Mouse (Mus musculus) urinary bladder, postnatal 36 days (tissue): Measurements from ENCODE around the gene Pum1.

Source experiments
- DNase-seq, 2 experiments: peaks; one replicate each; pipeline ENCODE4 v3.0.0; 2022; ENCODE audit warnings: low spot score in 2 of 2, mixed read lengths in 1 of 2

Gene Pum1

DNA sequence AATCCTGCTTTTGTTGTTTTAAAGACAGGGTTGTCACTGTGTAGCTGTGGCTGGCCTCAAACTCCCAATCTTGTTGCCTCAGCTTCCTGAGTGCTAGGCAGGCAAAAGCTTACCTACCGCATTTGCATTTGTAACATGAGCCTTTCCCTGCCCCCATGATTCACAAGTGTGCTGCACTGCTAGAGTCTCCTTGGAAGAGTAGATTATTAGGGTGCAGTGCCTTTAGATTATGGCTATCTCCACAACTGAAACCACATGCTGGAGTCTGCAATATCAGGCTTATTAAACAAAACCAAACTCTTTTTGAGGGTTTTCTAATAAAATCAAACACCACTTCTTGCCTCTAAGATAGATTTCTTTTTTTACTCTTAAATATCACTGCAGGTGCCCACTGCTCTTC, 59.5 kb downstream of the Pum1 start:
- no peak for DNase-seq

DNA sequence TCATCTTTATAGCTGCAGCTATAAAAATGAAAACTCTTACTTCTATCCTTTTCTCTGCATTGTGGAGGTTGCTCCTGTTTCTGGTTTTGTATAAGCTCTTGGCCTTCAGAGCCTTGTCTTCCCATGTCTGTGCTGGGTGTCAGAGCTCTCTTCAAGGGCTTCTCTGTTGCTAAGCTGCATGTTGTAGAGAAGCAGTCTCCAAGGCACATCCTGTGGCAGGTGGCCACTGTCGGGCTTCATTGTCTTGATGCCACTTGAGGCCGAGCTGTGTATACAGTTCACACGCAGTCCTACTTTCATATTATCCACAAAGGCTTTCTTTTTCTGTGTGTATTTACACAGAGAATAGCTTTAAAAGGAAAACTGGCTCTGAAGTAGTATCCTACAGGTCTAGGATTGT, 63.0 kb downstream of the Pum1 start:
- DNase-seq = no peak

DNA sequence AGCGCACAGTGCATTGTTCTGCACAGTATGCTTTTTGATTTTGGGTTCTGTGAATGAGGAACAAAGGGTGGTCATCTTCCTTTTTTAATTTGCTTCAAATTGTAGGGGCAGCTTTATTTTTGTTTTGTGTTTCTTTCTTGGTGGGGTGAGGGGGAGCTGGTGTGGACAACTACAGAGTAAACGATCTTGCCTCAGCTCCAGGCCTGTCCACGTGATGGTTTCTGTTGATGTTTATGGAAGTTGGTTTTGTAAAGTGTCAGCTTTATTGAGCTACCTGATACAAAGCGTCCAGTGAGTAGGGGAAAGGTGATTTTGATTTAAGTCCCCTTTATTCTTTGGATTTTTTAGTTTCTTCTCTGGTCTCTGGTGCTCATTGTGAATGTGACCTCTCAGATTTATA, 72.8 kb downstream of the Pum1 start:
- no peak for DNase-seq

DNA sequence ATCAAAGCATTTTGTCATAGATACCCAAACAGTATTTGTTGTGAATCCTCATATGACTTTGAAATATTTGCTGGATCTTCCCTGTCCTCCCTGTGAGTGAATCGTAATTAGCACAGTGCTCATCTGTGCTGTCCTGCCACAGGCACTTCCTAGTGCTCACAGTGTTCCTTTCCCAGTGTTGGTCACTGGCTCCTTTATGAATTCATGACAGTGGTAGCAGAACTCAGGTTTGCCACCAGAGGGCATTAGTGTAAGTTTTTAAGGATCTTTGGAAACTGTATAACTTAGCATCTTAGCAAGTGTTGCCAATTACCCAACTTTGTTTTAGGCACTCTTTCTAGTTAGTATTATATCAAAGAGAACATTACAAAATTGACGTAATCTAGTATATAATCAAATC, 75.4 kb downstream of the Pum1 start:
- DNase-seq = peak; percentile 26 to 37

DNA sequence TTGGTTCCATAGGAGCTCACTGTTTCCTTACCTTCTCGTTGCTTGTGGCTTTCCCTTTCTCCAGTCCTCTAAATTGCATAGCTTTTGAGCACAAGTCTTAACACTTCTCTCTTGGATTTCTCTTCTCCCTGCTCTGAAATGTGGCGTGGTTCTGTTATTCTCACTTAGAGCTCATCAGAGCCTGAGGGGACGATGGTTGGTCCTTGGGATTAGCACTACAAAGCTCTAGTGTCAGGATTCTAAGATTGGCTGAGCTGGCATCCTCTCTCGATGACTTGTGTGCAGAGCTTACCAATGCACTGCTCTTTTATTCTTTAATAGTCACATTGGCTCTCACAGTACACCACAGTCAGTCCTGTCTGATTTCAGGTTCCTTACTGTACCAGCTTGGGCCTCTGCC, 80.9 kb downstream of the Pum1 start:
- DNase-seq = no peak

- DNase-seq = no peak
Measured at GRCm38 (mm10) chr4:130745561-130746306, 82.6 kb downstream of the Pum1 start.

DNA sequence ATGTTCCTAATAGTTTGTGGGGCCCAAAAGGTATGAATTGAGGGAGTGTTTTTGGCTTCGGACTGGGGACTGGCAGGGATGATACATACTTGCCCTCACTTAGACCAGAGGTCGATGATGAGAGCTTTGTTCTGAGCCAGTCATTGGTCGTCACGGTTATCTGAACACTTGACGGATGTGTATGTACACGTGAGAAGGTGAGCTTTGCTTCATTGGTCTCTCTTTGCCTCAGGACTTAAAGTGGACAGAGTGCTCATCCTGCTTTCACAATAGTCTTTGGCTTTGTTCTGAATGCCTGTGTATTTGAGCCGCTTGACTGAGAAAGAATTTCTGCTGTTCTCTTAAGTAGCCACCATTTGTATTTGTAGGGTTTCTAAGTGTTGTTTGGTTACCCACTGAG, 86.4 kb downstream of the Pum1 start:
- no peak for DNase-seq

GRCm38 (mm10) chr4:130751966-130752365, 88.8 kb downstream of the Pum1 start:
- DNase-seq = no peak

DNA sequence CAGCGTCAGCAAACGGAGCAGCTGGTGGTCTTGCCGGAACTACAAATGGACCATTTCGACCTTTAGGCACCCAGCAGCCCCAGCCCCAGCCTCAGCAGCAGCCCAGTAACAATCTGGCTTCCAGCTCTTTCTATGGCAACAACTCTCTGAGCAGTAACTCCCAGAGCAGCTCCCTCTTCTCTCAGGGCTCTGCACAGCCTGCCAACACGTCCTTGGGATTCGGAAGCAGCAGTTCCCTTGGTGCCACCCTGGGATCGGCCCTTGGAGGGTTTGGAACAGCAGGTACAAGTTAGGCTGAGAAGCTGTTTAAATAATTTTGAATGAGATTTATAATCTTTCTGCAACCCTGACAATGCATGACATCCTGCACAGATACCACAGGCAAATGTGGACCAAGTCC, 89.5 kb downstream of the Pum1 start:
- no peak for DNase-seq

- DNase-seq = no peak
Measured at GRCm38 (mm10) chr4:130753755-130754154, 90.6 kb downstream of the Pum1 start.

- DNase-seq = no peak
Measured at GRCm38 (mm10) chr4:130754776-130755175, 91.7 kb downstream of the Pum1 start.

GRCm38 (mm10) chr4:130759875-130760274, 96.8 kb downstream of the Pum1 start:
- DNase-seq = no peak

DNA sequence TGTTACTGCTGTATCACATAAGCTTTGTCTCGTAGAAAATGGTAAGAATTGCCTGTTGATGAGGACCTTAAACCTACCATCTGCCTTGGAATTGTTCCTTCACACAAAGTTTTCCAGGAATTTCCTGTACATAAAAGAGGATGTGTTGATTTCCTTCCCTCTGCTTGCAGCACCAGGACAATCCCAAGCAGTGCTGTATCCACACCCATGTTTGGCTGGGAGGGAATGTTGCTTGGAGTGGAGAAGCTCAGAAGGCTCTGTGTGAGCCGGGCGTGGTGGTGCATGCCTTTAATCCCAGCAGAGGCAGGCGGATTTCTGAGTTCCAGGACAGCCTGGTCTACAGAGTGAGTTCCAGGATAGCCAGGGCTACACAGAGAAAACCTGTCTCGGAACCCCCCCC, 98.7 kb downstream of the Pum1 start:
- DNase-seq = no peak

DNA sequence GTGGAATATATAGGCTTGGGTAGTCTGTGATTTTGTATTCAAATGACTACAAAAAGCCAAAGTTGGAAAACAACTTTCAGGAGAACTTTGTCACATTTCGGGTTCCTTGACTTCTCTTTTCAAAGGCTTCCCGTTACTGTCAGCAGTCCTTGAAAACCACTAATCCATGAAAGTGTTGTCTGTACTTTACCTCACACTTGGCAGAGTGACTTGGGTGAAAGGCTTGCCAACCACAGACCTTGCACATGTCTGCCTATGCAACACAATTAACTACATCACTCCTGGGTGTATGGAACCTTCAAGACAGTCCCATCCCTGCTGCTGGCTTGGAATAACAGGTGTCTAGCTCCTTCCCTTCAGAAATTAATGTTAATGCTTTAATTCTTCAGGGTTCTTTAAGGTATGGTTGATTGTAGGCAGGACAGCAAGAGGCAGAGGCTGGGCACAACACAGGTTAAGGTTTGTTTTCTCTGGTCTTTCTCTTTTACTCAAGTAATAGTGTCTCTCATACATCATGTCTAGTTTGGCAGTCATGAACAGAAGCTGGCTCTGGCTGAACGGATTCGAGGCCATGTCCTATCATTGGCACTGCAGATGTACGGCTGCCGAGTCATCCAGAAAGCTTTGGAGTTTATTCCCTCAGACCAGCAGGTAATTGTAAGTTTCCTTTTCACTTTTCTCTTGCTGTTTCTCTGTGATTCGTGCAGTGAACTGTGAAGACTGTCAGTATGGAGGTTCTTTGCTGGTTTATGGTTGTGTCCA, 102.5 kb downstream of the Pum1 start:
- no peak for DNase-seq

- no peak for DNase-seq
Measured at GRCm38 (mm10) chr4:130766387-130766786, 103.3 kb downstream of the Pum1 start.

GRCm38 (mm10) chr4:130766926-130767325, 103.8 kb downstream of the Pum1 start:
- DNase-seq = no peak

DNA sequence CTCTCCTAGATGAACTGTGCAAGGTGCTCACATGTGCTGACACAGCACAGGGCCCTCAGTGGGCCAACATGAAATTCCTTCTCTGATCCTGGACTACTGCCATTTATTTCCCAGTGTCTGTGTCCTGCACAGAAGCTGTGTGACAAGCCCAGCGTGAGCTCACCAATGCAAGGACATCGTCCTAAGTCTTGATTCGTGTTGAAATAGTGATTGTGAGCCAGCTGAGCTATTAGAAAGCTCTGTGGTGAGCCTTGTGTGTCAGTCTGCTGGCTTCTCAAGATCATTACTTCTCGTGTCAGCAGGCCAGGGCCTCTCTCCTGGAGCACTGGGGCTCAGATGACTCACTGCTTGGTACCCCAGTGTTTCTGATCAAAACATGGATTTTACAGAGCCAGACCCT, 110.8 kb downstream of the Pum1 start:
- no peak for DNase-seq

DNA sequence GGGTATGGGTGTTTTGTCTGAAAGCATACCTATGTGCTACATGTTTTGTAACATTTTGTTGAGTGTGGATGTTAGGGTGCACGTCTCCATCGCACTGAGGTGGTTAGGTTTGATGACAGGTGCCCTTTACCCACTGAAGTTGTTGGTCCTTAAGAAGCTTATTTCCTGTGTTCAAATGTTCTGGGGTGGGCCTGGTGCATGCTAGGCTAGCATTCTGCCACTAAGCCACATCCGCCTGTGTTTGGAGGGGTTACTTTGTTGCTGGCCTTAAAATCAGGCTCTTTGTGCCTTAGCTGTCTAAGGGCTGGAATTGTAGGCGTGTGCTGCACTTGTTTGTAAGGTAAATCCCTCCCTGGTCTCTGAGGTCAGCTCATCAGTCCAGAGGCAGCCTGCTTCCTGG, 111.7 kb downstream of the Pum1 start:
- no peak for DNase-seq

GRCm38 (mm10) chr4:130777647-130778046, 114.5 kb downstream of the Pum1 start:
- no peak for DNase-seq

GRCm38 (mm10) chr4:130779037-130779436, 115.9 kb downstream of the Pum1 start:
- DNase-seq = no peak

DNA sequence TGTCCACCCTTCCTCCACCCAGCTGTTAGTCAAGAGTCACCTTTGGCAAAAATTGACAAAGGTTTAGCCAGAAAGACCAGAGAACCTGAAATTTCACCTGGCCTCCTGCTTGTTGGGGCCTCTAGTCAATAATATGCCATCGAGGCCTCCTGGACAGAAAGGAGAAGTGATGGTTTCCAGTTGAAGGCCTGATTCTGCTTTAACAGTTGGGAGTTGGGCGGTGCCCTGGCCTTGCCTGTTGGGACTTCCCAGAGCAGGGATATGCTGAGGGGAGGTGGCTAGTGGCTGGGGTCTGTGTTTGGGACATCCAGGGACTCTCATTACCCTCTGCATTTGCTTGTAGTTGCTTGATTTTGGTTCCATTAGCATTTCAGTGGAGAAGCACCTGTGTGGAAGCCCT, 119.4 kb downstream of the Pum1 start:
- no peak for DNase-seq

DNA sequence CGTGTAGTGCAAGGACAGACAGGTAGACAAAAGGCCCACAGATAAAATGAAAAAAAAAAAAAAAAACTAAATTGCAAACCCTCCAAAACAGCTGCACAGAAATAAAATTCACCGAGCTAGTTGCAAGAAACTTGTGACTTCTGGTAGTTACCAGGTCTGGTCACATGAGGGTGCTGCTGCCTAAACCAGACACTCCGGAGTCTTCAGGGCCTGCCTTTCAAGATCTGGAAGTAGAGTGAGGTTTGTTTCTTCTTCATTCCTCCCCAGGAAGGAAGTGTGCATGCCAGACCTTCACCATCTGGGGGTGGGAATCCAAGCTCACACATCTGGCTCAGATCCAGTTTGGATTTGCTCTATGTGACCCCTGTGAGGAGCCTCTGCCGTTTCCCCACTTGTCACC, 121.6 kb downstream of the Pum1 start:
- no peak for DNase-seq

- no peak for DNase-seq
Measured at GRCm38 (mm10) chr4:130787530-130787929, 124.4 kb downstream of the Pum1 start.
